In genomic region chr1:40797348-40797747, GRCm38 (mm10) we compare ENCODE assay signal across 8 mouse cellular contexts. TPM values are rescaled to one million over a fixed set of nuclear protein-coding genes. Genes with fewer than 3 reads are reported as not detected.
DNase-seq lines count a peak whose midpoint lies in the region; ATAC-seq and TF ChIP-seq lines count a peak whose summit lies in the region.

No protein-coding gene starts in this region.

- H3K4me1 ChIP-seq in CH12.LX (ENCODE audit: control insufficient read depth in 1 of 2, insufficient read depth in 2 of 2), result no peaks in the 10 kb centered on the region
- H3K4me1 ChIP-seq in forebrain, embryonic 14.5 days (ENCODE audit: control insufficient read depth, insufficient read depth, low read length), result no peaks in the 10 kb centered on the region
- no peaks in the 10 kb centered on the region for H3K4me1 ChIP-seq in neural tube, embryonic 12.5 days

- no peak for TF ChIP-seq POLR2A in CH12.LX (IDR thresholded peaks at IDR 0.05; ENCODE audit: low read depth, low read length)

- DNase-seq in 3134 (ENCODE audit: extremely low read depth, insufficient read length, low spot score), result peak; percentile 40
- peak; percentile 1 for DNase-seq in CH12.LX (ENCODE audit: extremely low read depth)
- peak; percentile 65 for DNase-seq in c-Kit-positive CD71-negative TER-119-negative erythroid progenitor cells, embryonic 14.5 days (ENCODE audit: low read depth)
- DNase-seq in forebrain, embryonic 14.5 days (ENCODE audit: low spot score), result peak; percentile 74
- DNase-seq in left cerebral cortex, postnatal 25 days (ENCODE audit: low spot score in 2 of 2), result peak; percentile 54 to 69
- DNase-seq in thymus, postnatal 14 days, result peak; percentile 63

- peaks cover 60% of the 10 kb centered on the region for H3K9me3 ChIP-seq in CH12.LX (replicated peaks; ENCODE audit: low read length)
- H3K9me3 ChIP-seq in forebrain, embryonic 14.5 days (replicated peaks; ENCODE audit: control insufficient read depth, low read length), result no peaks in the 10 kb centered on the region
- no peaks in the 10 kb centered on the region for H3K9me3 ChIP-seq in neural tube, embryonic 12.5 days

- intact Hi-C loops in left cerebral cortex, postnatal 25 days (cut with DNase I), result no loop called here

- H3K4me2 ChIP-seq in CH12.LX (ENCODE audit: insufficient read depth, low read depth, poor library complexity, severe bottlenecking), result no peak overlapping the region
- no peak overlapping the region for H3K4me2 ChIP-seq in forebrain, embryonic 14.5 days (ENCODE audit: low read length)
- H3K4me2 ChIP-seq in neural tube, embryonic 12.5 days (replicated peaks), result no peak overlapping the region

- peak in 1 of 2 experiments; percentile 22; a peak in 1 of 4 replicates for TF ChIP-seq CTCF in CH12.LX (conservative IDR thresholded peaks at IDR 0.05 in 1 of 2, IDR thresholded peaks at IDR 0.05 in 1 of 2; ENCODE audit: low read depth in 2 of 2, low read length in 2 of 2)

- WGBS in forebrain, embryonic 14.5 days, result 15% methylated on average over 5 of the region's 5 CpGs
- 15% methylated on average over 5 of the region's 5 CpGs for WGBS in neural tube, embryonic 12.5 days

- H3K4me3 ChIP-seq in CH12.LX (replicated peaks in 1 of 3; ENCODE audit: low read depth in 2 of 3, low read length in 2 of 3, poor library complexity in 1 of 3), result no peak overlapping the region
- H3K4me3 ChIP-seq in forebrain, embryonic 14.5 days (ENCODE audit: low read depth, low read length), result no peak overlapping the region
- H3K4me3 ChIP-seq in neural tube, embryonic 12.5 days, result no peak overlapping the region

- no peak overlapping the region for H3K27ac ChIP-seq in CH12.LX (ENCODE audit: insufficient read depth, low read depth)
- H3K27ac ChIP-seq in forebrain, embryonic 14.5 days (ENCODE audit: low read depth, low read length), result no peak overlapping the region
- no peak overlapping the region for H3K27ac ChIP-seq in neural tube, embryonic 12.5 days

- H3K36me3 ChIP-seq in CH12.LX (replicated peaks in 1 of 2; ENCODE audit: control insufficient read depth in 1 of 2, insufficient read depth in 1 of 2, low read length in 1 of 2), result no peaks in the 10 kb centered on the region
- no peaks in the 10 kb centered on the region for H3K36me3 ChIP-seq in forebrain, embryonic 14.5 days (ENCODE audit: control insufficient read depth, insufficient read depth, low read length)
- H3K36me3 ChIP-seq in neural tube, embryonic 12.5 days, result no peaks in the 10 kb centered on the region

- in situ Hi-C loops in CH12.LX (cut with MboI; ENCODE audit: low pct_ligation_motif_present, low pct_unique_long_range_greater_than_20kb, low sequenced_read_pairs), result no loop called here

- dilution Hi-C loops in CH12.LX (cut with MboI; ENCODE audit: extremely low pct_ligation_motif_present, extremely low pct_unique_long_range_greater_than_20kb, low sequenced_read_pairs), result no loop called here

- H3K79me2 ChIP-seq in CH12.LX (replicated peaks; ENCODE audit: control insufficient read depth, extremely low read depth, insufficient read depth, poor library complexity, severe bottlenecking), result no peaks in the 10 kb centered on the region

- no peak for TF ChIP-seq RAD21 in CH12.LX (IDR thresholded peaks at IDR 0.05; ENCODE audit: low read depth, low read length)

- no peak for TF ChIP-seq EP300 in CH12.LX (IDR thresholded peaks at IDR 0.05; ENCODE audit: low read length)

- no peak overlapping the region for H3K9ac ChIP-seq in CH12.LX (ENCODE audit: insufficient read depth, low read depth)
- H3K9ac ChIP-seq in forebrain, embryonic 14.5 days (ENCODE audit: low read length), result no peak overlapping the region
- no peak overlapping the region for H3K9ac ChIP-seq in neural tube, embryonic 12.5 days

- no peak for ATAC-seq in forebrain, embryonic 14.5 days
- peak; percentile 84 for ATAC-seq in inflammation-experienced regulatory T-cells, adult 6 months
- peak; percentile 63; the same call in 1 of the 2 replicates for ATAC-seq in neural tube, embryonic 12.5 days (ENCODE audit: low FRiP score, low read depth)

- no peaks in the 10 kb centered on the region for H3K27me3 ChIP-seq in CH12.LX (replicated peaks)
- H3K27me3 ChIP-seq in forebrain, embryonic 14.5 days (replicated peaks; ENCODE audit: control insufficient read depth, insufficient read depth, low read length), result no peaks in the 10 kb centered on the region
- no peaks in the 10 kb centered on the region for H3K27me3 ChIP-seq in neural tube, embryonic 12.5 days (replicated peaks)

TF ChIP-seq in CH12.LX, 34 proteins besides CTCF, POLR2A, EP300 and RAD21:
- TF ChIP-seq USF2 (conservative IDR thresholded peaks at IDR 0.05; ENCODE audit: low read depth, low read length) (no peak), MAZ (IDR thresholded peaks at IDR 0.05; ENCODE audit: low read depth, low read length) (no peak), SIN3A (IDR thresholded peaks at IDR 0.05; ENCODE audit: low read length) (no peak), CHD1 (IDR thresholded peaks at IDR 0.05; ENCODE audit: low read depth, low read length) (no peak), CHD2 (IDR thresholded peaks at IDR 0.05; ENCODE audit: low read length) (no peak), ELF1 (IDR thresholded peaks at IDR 0.05; ENCODE audit: low read depth, low read length) (no peak), GABPA (IDR thresholded peaks at IDR 0.05; ENCODE audit: insufficient replicate concordance, low read depth, low read length) (no peak), IRF4 (IDR thresholded peaks at IDR 0.05; ENCODE audit: low read depth, low read length) (no peak), RCOR1 (conservative IDR thresholded peaks at IDR 0.05; ENCODE audit: low read depth, low read length) (no peak)

RNA-seq across cellular contexts. Expression of gene Mfsd9, which starts 6.9 kb away (rescaled TPM):
- total RNA-seq in CH12.LX (2012; rRNA removed) (not detected in 2 replicates), CH12.LX (2014; rRNA removed) (not detected in 2 replicates)
- not detected in 2 replicates for polyA plus RNA-seq in CH12.LX (2012; ENCODE audit: insufficient read length, low read depth)
- 5.4 and 6.5 TPM in 2 replicates for polyA plus RNA-seq in forebrain, embryonic 14.5 days (2014; fragmentation: Nextera tagmentation; extraction: Ambion mirVana)
- 1 to 10 TPM in 1 of 3 experiments, under 1 TPM in 2; 0.78 to 1.4 (median 0.83) TPM for polyA plus RNA-seq in inflammation-experienced regulatory T-cells, adult 6 months (2017; shearing (Covaris generic))
- total RNA-seq in left cerebral cortex, postnatal 25 days (2021), result 1 to 10 TPM; 3.6 to 4.3 TPM
- 4.9 and 5.7 TPM in 2 replicates for polyA plus RNA-seq in neural tube, embryonic 12.5 days (2016; fragmentation: Nextera tagmentation; extraction: Ambion mirVana)

RNA-seq across cellular contexts. Expression of gene Tmem182, which starts 8.1 kb away (rescaled TPM):
- not detected in 2 replicates for total RNA-seq in CH12.LX (2012; rRNA removed)
- total RNA-seq in CH12.LX (2014; rRNA removed), result not detected in 2 replicates
- not detected in 2 replicates for polyA plus RNA-seq in CH12.LX (2012; ENCODE audit: insufficient read length, low read depth)
- not detected in 2 replicates for polyA plus RNA-seq in forebrain, embryonic 14.5 days (2014; fragmentation: Nextera tagmentation; extraction: Ambion mirVana)
- polyA plus RNA-seq in inflammation-experienced regulatory T-cells, adult 6 months (2017; shearing (Covaris generic)), result not detected
- total RNA-seq in left cerebral cortex, postnatal 25 days (2021), result under 1 TPM in 1 of 2 experiments, not detected in 1; 0.25 TPM
- polyA plus RNA-seq in neural tube, embryonic 12.5 days (2016; fragmentation: Nextera tagmentation; extraction: Ambion mirVana), result 0.35 and 0.56 TPM in 2 replicates

Comparison
In these comparisons a context has a peak if more than half of its experiments do, and no peak if none do; other contexts are left out.
1. DNase-seq: peak in every context shown above with its lines; median percentile 74 in forebrain, embryonic 14.5 days; 65 in c-Kit-positive CD71-negative TER-119-negative erythroid progenitor cells, embryonic 14.5 days; 63 in thymus, postnatal 14 days; 62 in left cerebral cortex, postnatal 25 days; 40 in 3134; 1 in CH12.LX.